Mouse (Mus musculus): ENCODE measurements around the gene Lmx1a.

DNA sequence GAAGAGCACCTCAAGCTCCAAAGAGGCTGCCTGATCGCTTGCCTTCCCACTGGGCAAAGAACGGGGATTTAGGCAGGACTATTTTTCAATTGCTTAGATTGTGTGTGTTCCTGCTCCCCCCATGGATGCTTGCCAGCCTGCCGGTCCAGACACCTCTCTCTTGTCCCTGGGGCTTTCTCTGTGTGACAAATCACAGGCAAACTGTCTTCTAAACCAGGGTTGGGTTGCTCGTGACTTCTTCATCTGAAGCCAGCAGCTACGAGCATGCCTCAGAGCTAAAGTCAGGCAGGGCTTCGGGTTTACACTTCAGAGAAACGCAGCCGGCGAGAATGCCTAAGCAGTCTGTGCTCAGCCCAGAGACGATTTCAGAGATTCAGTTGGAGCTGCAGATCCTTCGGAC is 189.3 kb downstream of the Lmx1a start:
- TF ChIP-seq CTCF (conservative IDR thresholded peaks at IDR 0.05; ENCODE audit: low read length): no peak
- no peak for TF ChIP-seq POU5F1 (IDR thresholded peaks at IDR 0.05; ENCODE audit: borderline replicate concordance, low read length)
- no peak for TF ChIP-seq NANOG (IDR thresholded peaks at IDR 0.05; ENCODE audit: borderline replicate concordance, low read length)
